Mouse (Mus musculus) megakaryocyte-erythroid progenitor cell, adult 5 weeks (primary cell): ENCODE data around the gene Olfr1029. TPM values are rescaled to one million over a fixed set of nuclear protein-coding genes. Genes with fewer than 3 reads are reported as not detected.

Experiments used
- polyA plus RNA-seq: library from polyadenylated mRNA; stranded (reverse); fragments of >175 nt; gene quantifications from 2 replicates; pipeline ENCODE4 v1.2.3, GENCODE M21; 2012

Gene Olfr1029
- polyA plus RNA-seq = not detected in 2 replicates

DNA sequence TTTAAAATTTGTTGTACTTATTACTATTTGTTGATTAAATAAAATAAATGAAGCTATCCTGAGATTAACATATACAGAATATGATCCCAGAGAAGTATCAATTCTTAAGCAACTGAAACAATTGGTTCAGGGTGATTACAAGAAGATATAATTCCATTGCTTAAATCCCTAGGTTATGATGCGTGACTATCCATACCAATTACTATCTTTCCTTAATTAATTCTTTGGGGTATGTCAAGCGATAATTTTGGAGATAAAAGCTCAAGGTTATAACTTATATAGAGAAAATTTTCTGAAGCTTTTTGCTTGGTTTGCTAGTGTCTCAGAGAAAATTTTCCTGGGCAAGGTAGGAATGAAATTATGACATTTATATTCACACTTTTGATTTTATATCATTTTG, at the start of gene Olfr1029:
TSS of gene Olfr1029 (plus strand) at position 301 of the 400 bp plus-strand sequence.

GRCm38 (mm10) chr2:85950137-85950536, 23.6 kb upstream of the Olfr1029 start, which contains the start of gene Olfr1028:
Olfr1028 (plus strand) TSS chr2:85950437.

DNA sequence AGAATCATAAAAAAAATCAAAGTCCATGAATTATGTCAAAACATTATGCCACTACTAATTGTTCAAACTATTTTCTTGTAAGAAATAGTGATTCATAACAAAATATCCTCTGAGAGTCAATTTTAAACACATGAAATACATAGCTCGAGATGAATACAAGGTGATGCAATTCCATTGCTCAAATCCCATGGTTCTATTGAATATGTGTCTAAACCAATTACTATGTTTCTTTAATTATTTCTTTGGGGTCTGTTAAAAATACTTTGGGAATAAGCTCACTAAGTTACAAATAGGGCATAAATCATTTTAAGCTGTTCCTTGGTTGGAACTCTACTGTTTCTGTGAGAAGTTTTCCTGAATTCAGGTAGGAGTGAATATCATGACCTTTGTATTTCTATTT, 5.3 kb downstream of the Olfr1029 start, which contains the start of gene Olfr1030:
TSS of gene Olfr1030 (plus strand) at position 301 of the 400 bp plus-strand sequence.

DNA sequence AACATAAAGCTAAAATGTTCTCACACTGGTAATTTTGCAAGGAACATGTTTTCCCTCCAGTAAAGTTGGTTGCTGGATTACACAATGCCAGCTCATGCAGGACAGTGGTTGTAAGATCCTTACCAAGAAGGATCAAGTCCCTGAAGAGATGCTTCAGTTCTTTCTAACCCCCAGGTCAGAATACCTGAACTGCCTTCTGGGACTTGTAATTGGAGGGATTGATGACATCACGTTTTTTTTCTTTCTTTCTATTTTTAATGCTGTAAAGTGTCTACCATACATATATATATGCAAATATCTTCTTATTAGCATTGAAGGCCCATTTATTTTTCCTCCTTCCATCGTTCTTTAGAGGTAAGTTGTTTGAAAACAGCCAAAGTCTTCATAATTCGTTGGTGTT, 16.3 kb downstream of the Olfr1029 start, which contains the start of gene Olfr1031:
TSS of gene Olfr1031 (plus strand) at position 301 of the 400 bp plus-strand sequence.

GRCm38 (mm10) chr2:86005240-86005639, 31.5 kb downstream of the Olfr1029 start, which contains the start of gene Olfr1032:
Olfr1032 (plus strand) TSS chr2:86005540.

GRCm38 (mm10) chr2:86020406-86020805, 46.7 kb downstream of the Olfr1029 start, which contains the start of gene Olfr1033:
Olfr1033 (plus strand) TSS chr2:86020633.

Other genes starting within 250 kb of the Olfr1029 start
- not detected in 2 replicates for gene Olfr1012, start 211.1 kb upstream of the Olfr1029 start, polyA plus RNA-seq
- not detected in 2 replicates for gene Olfr1013, start 206.8 kb upstream of the Olfr1029 start, polyA plus RNA-seq
- gene Olfr1014, start 201.2 kb upstream of the Olfr1029 start, polyA plus RNA-seq = not detected in 2 replicates
- gene Olfr1015, start 191.9 kb upstream of the Olfr1029 start, polyA plus RNA-seq = not detected in 2 replicates
- not detected in 2 replicates for gene Olfr1016, start 171.4 kb upstream of the Olfr1029 start, polyA plus RNA-seq
- not detected in 2 replicates for gene Olfr1018, start 155.4 kb upstream of the Olfr1029 start, polyA plus RNA-seq
- gene Olfr1019, start 128.4 kb upstream of the Olfr1029 start, polyA plus RNA-seq = not detected in 2 replicates
- gene Olfr1020, start 126.9 kb upstream of the Olfr1029 start, polyA plus RNA-seq = not detected in 2 replicates
- not detected in 2 replicates for gene Olfr1022, start 105.3 kb upstream of the Olfr1029 start, polyA plus RNA-seq
- gene Olfr1023, start 88.3 kb upstream of the Olfr1029 start, polyA plus RNA-seq = not detected in 2 replicates
- not detected in 2 replicates for gene Olfr1024, start 68.8 kb upstream of the Olfr1029 start, polyA plus RNA-seq
- gene Olfr1025-ps1, start 58.7 kb upstream of the Olfr1029 start, polyA plus RNA-seq = not detected in 2 replicates
- not detected in 2 replicates for gene Olfr1026, start 52.3 kb upstream of the Olfr1029 start, polyA plus RNA-seq
- gene Olfr1028, start 23.5 kb upstream of the Olfr1029 start, polyA plus RNA-seq = not detected in 2 replicates
- not detected in 2 replicates for gene Olfr1030, start 5.4 kb downstream of the Olfr1029 start, polyA plus RNA-seq
- not detected in 2 replicates for gene Olfr1031, start 16.4 kb downstream of the Olfr1029 start, polyA plus RNA-seq
- gene Olfr1032, start 31.6 kb downstream of the Olfr1029 start, polyA plus RNA-seq = not detected in 2 replicates
- gene Olfr1033, start 46.7 kb downstream of the Olfr1029 start, polyA plus RNA-seq = 0.02 TPM in 1 of 2 replicates, not detected in the other
- gene Olfr1034, start 72.0 kb downstream of the Olfr1029 start, polyA plus RNA-seq = not detected in 2 replicates
- gene Olfr1036, start 100.1 kb downstream of the Olfr1029 start, polyA plus RNA-seq = not detected in 2 replicates
- gene Olfr1037, start 113.5 kb downstream of the Olfr1029 start, polyA plus RNA-seq = not detected in 2 replicates
- gene Olfr1039, start 162.0 kb downstream of the Olfr1029 start, polyA plus RNA-seq = 0.02 TPM in 1 of 2 replicates, not detected in the other
- gene Olfr1040, start 172.8 kb downstream of the Olfr1029 start, polyA plus RNA-seq = not detected in 2 replicates
- gene Olfr1042, start 187.9 kb downstream of the Olfr1029 start, polyA plus RNA-seq = not detected in 2 replicates
- gene Olfr1043, start 193.6 kb downstream of the Olfr1029 start, polyA plus RNA-seq = not detected in 2 replicates
- not detected in 2 replicates for gene Olfr1044, start 203.9 kb downstream of the Olfr1029 start, polyA plus RNA-seq
- gene Olfr52, start 211.8 kb downstream of the Olfr1029 start, polyA plus RNA-seq = not detected in 2 replicates
- not detected in 2 replicates for gene Olfr1045, start 229.1 kb downstream of the Olfr1029 start, polyA plus RNA-seq
- gene Olfr1046, start 245.4 kb downstream of the Olfr1029 start, polyA plus RNA-seq = not detected in 2 replicates